Mouse (Mus musculus) cerebellum, adult 2 months (tissue): ENCODE data around the gene Mgea5.

Source experiments
- CTCF ChIP-seq: fragments of 200-500 bp; IDR thresholded peaks from 2 replicates; pipeline ENCODE4 v1.5.1; 2011; ENCODE audit warnings: low read depth, mild to moderate bottlenecking, control low read depth, low read length, moderate library complexity, borderline replicate concordance; ENCODE audit not compliant: insufficient read depth
- POLR2A ChIP-seq: fragments of 200-500 bp; IDR thresholded peaks from 2 replicates; pipeline ENCODE4 v1.6.1; 2011; ENCODE audit warnings: low read length, control low read depth, borderline replicate concordance; ENCODE audit not compliant: insufficient read depth

DNA sequence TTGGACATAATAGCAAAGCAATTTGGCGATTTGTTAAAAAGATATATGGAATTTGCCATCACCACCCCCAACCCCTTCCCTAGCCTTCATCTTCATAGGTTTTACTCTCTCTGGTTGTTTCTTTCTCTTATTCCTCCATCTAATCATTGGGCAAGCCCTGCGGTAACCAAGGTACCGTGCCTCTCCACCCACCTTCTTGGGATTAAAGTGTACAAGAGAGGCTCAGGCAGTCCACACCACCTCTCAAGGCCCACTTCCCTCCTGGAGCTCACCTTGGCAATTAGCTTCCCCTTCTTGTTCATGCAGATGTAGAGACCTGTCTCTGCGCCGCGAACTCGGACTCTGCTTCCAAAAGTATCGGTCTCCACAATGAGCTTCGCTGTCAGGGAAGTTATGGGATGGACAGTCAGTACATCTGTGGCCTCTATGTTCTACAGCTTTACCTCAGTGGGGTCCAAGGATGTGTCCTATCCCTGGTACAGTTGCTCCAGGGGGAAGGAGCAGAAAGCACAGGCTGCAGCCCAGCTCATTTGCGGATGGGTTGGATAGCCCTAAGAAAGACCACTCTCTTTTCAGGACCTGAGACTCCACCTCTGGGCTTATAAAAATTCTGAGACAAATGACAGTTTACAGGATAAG is 45.7 kb downstream of the Mgea5 start:
- TF ChIP-seq CTCF, result no peak
- no peak for TF ChIP-seq POLR2A
